Mouse (Mus musculus) intestine, postnatal 0 days (tissue): ENCODE results near the gene Arhgap1. TPM values are rescaled to one million over a fixed set of nuclear protein-coding genes. Genes with fewer than 3 reads are reported as not detected.

Experiments
- ATAC-seq: fragments of 200-750 bp; cut with Nextera tagmentation; 2 replicates; pipeline ENCODE4 v1.8.0; 2017; ENCODE audit warnings: mild to moderate bottlenecking, moderate TSS enrichment, moderate library complexity
- H3K27ac ChIP-seq: fragments of 300-500 bp; sonication (generic); 2 replicates; pipeline ENCODE4 v1.5.1; 2014; ENCODE audit warnings: mild to moderate bottlenecking, low read depth, low read length, moderate library complexity
- H3K27me3 ChIP-seq: fragments of 300-500 bp; sonication (generic); replicated peaks from 2 replicates; pipeline ENCODE4 v1.6.1; 2014; ENCODE audit warnings: low read length, mixed read lengths; ENCODE audit not compliant: control insufficient read depth, insufficient read depth
- H3K36me3 ChIP-seq: fragments of 300-500 bp; sonication (generic); 2 replicates; pipeline ENCODE4 v1.6.1; 2014; ENCODE audit warnings: mild to moderate bottlenecking, moderate library complexity; ENCODE audit not compliant: control insufficient read depth, insufficient read depth
- H3K4me1 ChIP-seq: fragments of 300-500 bp; sonication (generic); replicated peaks from 2 replicates; pipeline ENCODE4 v1.6.1; 2014; ENCODE audit warnings: antibody characterized with exemption, low read length, mixed read lengths; ENCODE audit not compliant: control insufficient read depth, insufficient read depth
- H3K4me2 ChIP-seq: fragments of 300-500 bp; sonication (generic); replicated peaks from 2 replicates; pipeline ENCODE4 v1.6.1; 2014; ENCODE audit warnings: low read depth, mild to moderate bottlenecking, moderate library complexity
- H3K4me3 ChIP-seq: fragments of 300-500 bp; sonication (generic); 2 replicates; pipeline ENCODE4 v1.5.1; 2014; ENCODE audit warnings: low read depth, low read length
- H3K9ac ChIP-seq: fragments of 300-500 bp; sonication (generic); 2 replicates; pipeline ENCODE4 v1.6.1; 2014; ENCODE audit warnings: mild to moderate bottlenecking, low read depth, low read length
- H3K9me3 ChIP-seq: fragments of 300-500 bp; sonication (generic); 2 replicates; pipeline ENCODE4 v1.6.1; 2016; ENCODE audit warnings: mixed run types; ENCODE audit not compliant: control insufficient read depth
- CTCF ChIP-seq: sonication (generic); IDR thresholded peaks from 2 replicates; pipeline ENCODE4 v1.5.1; 2016; ENCODE audit warnings: low read depth, mild to moderate bottlenecking, control low read depth, antibody characterized with exemption, moderate library complexity
- WGBS: fragments of 180-500 bp; shearing (Covaris S2); extraction: QIAGEN DNeasy Blood & Tissue Kit; methylation state at CpG from one replicate; pipeline ENCODE4 v1.1.7; 2014; 5-methylcytosine and 5-hydroxymethylcytosine counted together
- polyA plus RNA-seq: library from polyadenylated mRNA; unstranded; fragments of >200 nt; fragmentation: Nextera tagmentation; extraction: Ambion mirVana; gene quantifications from 2 replicates; pipeline ENCODE4 v1.2.1, GENCODE M21; 2015

Gene Arhgap1
- polyA plus RNA-seq, 1 experiment from 2014 or later: 92.3 TPM

DNA sequence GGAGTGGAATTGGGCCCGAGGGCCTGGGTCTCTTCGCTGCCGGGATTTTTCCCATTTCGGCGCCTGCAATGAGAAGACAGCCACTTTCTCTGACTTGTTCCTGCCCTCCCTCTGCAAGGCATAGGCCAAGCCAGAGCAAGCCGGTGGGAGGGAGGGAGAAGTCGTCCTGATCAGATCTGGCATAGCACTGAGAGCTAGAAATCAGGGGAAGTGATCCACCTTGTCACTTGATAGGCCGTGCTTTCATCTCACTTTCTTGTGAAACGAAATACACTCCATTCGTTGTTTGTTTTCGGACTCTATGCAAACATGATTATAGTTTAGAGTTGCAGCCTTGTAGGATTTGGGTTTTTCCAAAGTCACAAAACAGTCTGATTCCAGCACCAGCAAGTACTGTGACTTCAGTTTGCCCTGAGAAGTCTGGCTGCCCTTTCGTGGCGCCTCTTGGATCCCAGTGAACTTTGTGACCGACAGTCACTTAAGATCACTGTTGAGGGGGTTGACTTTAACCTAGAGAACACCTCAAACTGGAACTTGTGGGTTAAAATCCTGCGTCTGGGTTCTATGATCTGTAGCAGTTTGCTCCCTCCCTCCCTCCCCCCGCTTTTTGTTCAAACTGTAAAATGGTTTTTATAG lies 818 bp downstream of the Arhgap1 start:
- Histone ChIP-seq H3K36me3 (peaks cover 45% of the 10 kb centered on the region), H3K9ac (peak overlapping the region; percentile 64), H3K27ac (peak overlapping the region; percentile 89), H3K4me2 (peak overlapping the region; percentile 84), H3K27me3 (no peaks in the 10 kb centered on the region), H3K4me3 (peak overlapping the region; percentile 82), H3K4me1 (no peaks in the 10 kb centered on the region; the same call in 1 of the 2 replicates), H3K9me3 (no peaks in the 10 kb centered on the region)
- peak; percentile 36; the same call in 1 of the 2 replicates for ATAC-seq
- TF ChIP-seq CTCF: no peak
- WGBS: 5% methylated on average over 16 of the region's 16 CpGs

DNA sequence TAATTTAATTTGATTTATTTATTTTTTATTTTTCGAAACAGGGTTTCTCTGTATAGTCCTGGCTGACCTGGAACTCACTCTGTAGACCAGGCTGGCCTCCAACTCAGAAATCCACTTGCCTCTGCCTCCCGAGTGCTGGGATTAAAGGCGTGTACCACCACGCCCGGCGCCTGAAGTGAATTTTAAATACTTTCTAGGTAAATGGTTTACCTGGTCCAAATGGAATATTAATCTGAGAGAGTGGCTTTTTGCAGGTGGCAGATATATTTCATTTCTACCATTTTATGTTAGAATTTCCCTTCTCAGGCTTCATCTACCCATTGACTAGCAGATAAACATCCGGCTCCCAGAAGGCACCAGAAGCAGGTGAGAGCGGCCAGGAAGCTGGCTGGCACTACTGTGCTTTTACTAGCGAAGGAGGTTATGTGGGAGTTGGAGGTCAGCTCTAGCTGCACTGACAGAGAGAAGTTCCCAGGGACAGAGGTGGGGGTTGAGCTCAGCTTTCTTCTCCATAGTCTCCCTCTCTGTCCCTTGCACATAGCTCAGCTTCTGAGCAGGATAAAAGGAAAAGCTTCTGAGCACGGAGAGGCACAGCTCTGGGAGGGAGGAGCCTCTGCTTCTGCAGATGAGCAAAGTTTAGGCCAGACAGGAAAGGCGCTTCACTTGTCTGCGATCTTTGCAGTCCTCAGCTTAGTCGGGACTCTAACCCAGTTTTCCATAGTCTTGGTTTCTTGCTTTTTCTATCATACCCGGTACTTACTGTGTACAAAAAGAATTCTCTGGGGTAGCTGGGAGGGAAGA lies 2.0 kb downstream of the Arhgap1 start:
- H3K27me3 ChIP-seq: no peaks in the 10 kb centered on the region
- 62% methylated on average over 14 of the region's 14 CpGs for WGBS
- peaks cover 42% of the 10 kb centered on the region for H3K36me3 ChIP-seq
- peak overlapping the region; percentile 82; the same call in 1 of the 2 replicates for H3K4me3 ChIP-seq
- no peak overlapping the region for H3K27ac ChIP-seq
- H3K4me1 ChIP-seq: no peaks in the 10 kb centered on the region; the same call in 1 of the 2 replicates
- no peak overlapping the region for H3K9ac ChIP-seq
- H3K4me2 ChIP-seq: peak overlapping the region; percentile 84
- TF ChIP-seq CTCF: no peak
- ATAC-seq: no peak
- no peaks in the 10 kb centered on the region for H3K9me3 ChIP-seq

DNA sequence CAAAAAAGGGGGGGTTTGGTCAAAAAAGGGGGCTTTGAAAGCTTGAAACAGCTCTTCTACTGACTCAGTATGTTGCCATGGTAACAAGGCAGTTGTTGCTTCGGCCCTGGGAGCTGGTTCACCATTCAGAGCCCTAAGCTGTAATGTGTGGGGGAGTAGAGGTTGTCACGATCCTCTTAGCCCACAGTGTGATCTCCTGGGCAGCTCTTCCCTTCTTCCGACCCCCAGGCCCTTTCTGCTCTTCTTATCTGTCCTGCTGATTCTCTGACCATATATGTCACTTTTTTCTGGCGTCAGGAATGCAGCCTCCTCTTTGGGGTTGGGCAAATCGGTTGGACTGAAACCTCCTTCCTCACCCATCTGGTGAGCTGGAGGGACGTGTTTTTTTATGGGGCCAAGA lies 3.2 kb downstream of the Arhgap1 start:
- Histone ChIP-seq H3K27me3 (no peaks in the 10 kb centered on the region), H3K4me1 (no peaks in the 10 kb centered on the region; the same call in 1 of the 2 replicates), H3K27ac (no peak overlapping the region), H3K4me3 (no peak overlapping the region), H3K9ac (no peak overlapping the region), H3K36me3 (peaks cover 42% of the 10 kb centered on the region), H3K9me3 (no peaks in the 10 kb centered on the region), H3K4me2 (no peak overlapping the region)
- 48% methylated on average over 6 of the region's 6 CpGs for WGBS
- TF ChIP-seq CTCF: no peak
- ATAC-seq: no peak

DNA sequence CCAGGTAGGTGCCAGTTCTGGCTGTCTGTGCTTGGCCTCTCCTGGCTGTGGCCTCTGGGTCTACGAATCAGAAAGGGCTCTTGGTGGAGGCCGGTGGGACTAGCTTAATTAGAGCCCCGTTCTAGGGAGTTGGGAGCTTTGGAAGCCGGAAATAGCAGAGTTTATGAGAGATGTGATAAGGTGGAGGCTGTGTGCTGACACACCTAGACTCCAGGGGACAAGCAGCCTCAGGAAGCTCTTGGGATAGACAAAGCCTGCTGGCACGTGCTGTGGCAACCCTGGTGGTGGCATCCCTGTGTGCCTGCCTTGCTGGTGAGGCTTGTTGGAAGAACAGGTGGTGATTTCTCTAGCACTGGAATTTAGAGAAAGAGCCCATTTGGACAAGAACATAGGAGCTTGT lies 5.7 kb downstream of the Arhgap1 start:
- Histone ChIP-seq H3K4me1 (no peaks in the 10 kb centered on the region; the same call in 1 of the 2 replicates), H3K9ac (no peak overlapping the region), H3K4me3 (no peak overlapping the region), H3K27me3 (no peaks in the 10 kb centered on the region), H3K27ac (peak overlapping the region; percentile 75), H3K4me2 (0 out of 2 replicates have a peak overlapping the region, but pooled peaks have one; percentile 24), H3K9me3 (no peaks in the 10 kb centered on the region), H3K36me3 (peaks cover 64% of the 10 kb centered on the region)
- WGBS: 37% methylated on average over 5 of the region's 5 CpGs
- no peak for TF ChIP-seq CTCF
- ATAC-seq: peak; percentile 67

DNA sequence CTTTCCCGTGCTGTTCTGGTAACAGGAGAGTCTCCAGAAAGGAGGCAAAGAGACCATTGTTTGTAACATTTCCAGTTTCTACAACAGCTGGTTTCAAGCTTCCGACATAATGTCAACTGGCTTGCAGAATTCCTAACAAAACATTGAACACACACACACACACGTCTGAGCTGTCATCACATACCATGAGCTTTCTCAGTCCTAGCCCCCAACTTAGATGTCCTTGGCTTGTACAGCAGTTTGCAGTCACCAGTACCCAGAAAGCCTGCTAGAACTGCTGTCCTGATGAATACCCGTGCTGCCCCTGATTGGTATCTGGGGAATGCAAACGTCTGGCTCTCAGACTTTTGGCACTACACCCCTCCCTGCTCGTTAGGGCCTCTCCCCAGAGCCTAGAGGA lies 6.2 kb downstream of the Arhgap1 start:
- H3K27me3 ChIP-seq: no peaks in the 10 kb centered on the region
- no peak for TF ChIP-seq CTCF
- no peak overlapping the region for H3K4me3 ChIP-seq
- H3K9me3 ChIP-seq: no peaks in the 10 kb centered on the region
- ATAC-seq: no peak
- peaks cover 64% of the 10 kb centered on the region for H3K36me3 ChIP-seq
- no peak overlapping the region for H3K27ac ChIP-seq
- H3K4me1 ChIP-seq: no peaks in the 10 kb centered on the region; the same call in 1 of the 2 replicates
- 0 out of 2 replicates have a peak overlapping the region, but pooled peaks have one; percentile 24 for H3K4me2 ChIP-seq
- 51% methylated on average over 6 of the region's 6 CpGs for WGBS
- no peak overlapping the region for H3K9ac ChIP-seq

- no peaks in the 10 kb centered on the region for H3K27me3 ChIP-seq
- H3K4me2 ChIP-seq: no peak overlapping the region
- H3K9ac ChIP-seq: 0 out of 2 replicates have a peak overlapping the region, but pooled peaks have one; percentile 17
- no peaks in the 10 kb centered on the region for H3K9me3 ChIP-seq
- H3K36me3 ChIP-seq: peaks cover 74% of the 10 kb centered on the region
- ATAC-seq: peak; percentile 45
- no peak overlapping the region for H3K4me3 ChIP-seq
- no peaks in the 10 kb centered on the region for H3K4me1 ChIP-seq
- WGBS: 50% methylated on average over 8 of the region's 8 CpGs
- peak; percentile 71 for TF ChIP-seq CTCF
- H3K27ac ChIP-seq: no peak overlapping the region
Measured at GRCm38 (mm10) chr2:91656774-91657173, 7.1 kb downstream of the Arhgap1 start.
